Mouse (Mus musculus) heart, postnatal 36 days (tissue): ENCODE results near the gene Sobp. TPM values are rescaled to one million over a fixed set of nuclear protein-coding genes. Genes with fewer than 3 reads are reported as not detected.

Experiments used
- DNase-seq, 2 experiments: peaks; one replicate each; pipeline ENCODE4 v3.0.0; 2021 to 2022
- intact Hi-C: fragments of 180-260 bp; cut with DNase I; formaldehyde crosslinking; loops from one replicate; pipeline ENCODE4 v1.15.1; 2025
- total RNA-seq, 2 experiments: library from RNA; stranded (reverse); gene quantifications; 2 replicates each; pipeline ENCODE4 v1.2.3; 2021

Gene Sobp
- total RNA-seq, 2 experiments from 2014 or later: 13.3 to 13.9 TPM

DNA sequence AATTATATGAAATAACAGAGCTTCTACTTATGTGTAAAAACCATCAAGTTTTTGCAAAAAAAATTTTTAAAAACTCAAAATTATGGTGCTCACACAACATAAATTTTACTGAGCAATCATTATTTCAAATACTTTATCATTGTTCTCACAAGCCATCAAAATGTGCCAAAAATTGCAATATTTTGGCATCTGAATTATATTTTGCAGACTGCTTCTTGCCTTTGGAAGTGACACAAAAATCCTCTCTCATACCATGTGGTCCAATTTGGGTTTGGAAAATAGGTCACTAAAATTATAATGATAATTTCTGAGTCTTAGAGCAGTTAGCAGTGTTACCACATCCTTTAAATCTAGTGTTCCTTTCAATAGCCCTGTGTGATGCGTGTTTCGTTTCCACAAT, 9.9 kb downstream of the Sobp start:
- intact Hi-C loops: no loop called here
- DNase-seq: no peak

DNA sequence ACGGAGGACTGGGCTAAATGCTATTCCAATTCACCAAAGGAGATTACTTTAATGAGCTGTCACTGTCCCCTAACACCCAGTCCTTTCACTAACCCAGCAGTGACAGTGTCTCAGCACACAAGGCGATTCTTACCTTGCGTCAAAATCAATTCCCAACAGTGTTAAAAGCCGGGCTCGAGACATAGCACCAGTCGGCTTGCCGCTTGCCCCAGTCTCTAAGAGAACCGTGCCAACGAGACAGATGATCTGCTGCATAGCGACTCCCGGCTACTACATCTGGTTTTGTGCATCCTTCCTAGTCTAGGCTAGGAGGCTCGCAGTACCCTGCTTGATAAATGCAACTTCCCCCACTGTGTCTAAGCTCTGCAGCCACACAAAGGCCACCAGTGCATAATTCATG, 12.0 kb downstream of the Sobp start:
- DNase-seq: no peak
- intact Hi-C loops: no loop called here

DNA sequence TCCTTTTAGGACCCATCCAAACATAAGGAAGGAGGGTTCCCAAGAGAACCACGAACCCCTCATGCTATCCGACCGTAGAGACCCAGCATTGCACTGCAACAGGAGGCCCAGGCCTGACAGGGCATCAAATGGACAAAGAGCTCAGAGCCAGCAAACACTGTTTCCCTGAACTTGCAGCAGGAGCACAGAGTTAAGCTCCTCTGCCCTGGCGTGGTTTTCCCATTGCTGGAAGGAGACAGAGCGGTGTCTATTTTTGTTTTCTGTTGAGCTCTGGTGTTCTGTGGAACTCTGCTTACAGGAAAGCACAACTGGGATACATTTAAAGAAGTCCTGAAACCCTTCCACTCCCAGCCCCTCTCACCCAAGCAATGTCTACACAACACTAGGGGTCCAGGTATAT, 15.0 kb downstream of the Sobp start:
- intact Hi-C loops: no loop called here
- peak in 1 of 2 experiments; percentile 9 for DNase-seq

DNA sequence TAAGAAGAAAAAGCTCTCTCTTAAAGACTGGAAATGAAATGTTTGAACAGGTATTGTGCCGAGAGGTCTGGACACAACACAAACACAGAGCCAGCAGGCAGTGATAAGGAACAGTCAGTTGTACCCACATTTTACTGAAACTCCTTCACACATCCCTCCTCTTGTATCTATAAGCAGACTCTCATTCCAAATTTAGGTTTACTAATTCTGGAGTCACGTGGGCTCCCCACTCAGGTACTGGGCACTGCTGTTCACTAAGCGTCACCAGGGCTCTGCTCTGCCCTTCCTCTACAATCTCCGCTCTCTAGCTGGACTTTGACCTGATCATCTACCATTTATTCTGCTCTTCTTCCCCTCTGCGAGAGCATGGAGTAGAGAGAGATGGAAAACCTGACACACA, 15.4 kb downstream of the Sobp start:
- intact Hi-C loops: no loop called here
- no peak for DNase-seq

DNA sequence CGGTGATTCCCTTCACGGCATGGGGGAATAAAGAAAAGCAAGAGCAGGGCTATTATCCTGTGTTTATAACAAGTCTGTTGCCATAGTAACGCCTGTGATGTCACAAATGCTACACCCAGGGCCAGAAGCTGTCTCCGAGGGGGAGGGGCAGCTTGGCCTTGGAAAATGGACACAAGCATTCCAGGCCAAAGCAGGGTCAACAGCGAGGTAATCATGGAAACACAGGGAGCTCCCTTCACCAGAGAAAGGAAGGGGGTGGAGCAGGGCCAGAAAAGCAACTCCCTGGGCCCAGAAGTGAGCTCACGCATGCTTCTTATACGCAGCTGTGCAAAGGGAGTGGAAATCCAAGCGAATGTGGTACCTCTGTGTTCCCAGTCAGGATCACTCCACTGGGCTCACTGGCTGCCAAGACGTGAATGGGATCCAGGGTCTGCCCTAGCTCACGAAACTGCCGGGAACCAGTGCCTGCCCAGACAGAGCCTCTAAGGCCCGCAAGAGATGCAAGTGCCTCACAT, 19.2 kb downstream of the Sobp start:
- intact Hi-C loops: no loop called here
- peak; percentile 66 to 74 for DNase-seq

DNA sequence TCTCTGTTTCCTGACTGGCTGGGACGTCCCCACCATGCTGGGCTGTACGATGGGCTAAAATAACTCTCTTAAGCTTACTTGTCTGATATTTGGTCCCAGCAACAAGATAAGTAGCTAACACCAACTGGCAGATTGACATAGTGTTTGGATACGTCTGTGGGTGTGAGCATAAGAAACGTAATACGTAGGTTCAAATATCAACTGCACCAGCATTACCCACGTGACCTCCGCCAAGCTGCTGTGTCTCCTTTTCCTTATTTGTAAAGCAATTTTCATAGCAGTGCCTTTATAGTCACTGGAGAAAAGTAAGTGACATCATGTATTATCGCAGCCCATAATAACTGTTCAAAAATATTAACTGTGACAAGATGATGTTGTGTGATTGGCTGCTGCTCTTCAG, 21.7 kb downstream of the Sobp start:
- no peak for DNase-seq
- intact Hi-C loops: no loop called here

DNA sequence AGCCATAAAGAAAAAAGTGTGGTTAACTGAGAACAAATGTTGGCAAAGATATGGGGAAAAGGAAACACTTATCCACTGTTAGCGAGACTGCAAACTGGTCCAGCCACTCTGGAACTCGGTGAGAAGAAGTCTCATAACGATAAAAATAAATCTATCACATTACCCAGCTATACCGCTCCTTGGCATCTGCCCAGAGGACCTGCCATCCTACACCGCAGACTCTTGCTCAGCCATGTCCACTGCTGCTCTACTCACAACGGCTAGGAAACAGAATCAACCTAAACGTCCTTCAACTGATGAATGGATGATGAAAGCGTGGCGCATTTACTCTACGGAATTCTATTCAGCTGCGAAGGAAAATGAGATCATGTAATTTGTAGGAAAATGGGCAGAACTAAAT, 25.9 kb downstream of the Sobp start:
- intact Hi-C loops: no loop called here
- DNase-seq: no peak

DNA sequence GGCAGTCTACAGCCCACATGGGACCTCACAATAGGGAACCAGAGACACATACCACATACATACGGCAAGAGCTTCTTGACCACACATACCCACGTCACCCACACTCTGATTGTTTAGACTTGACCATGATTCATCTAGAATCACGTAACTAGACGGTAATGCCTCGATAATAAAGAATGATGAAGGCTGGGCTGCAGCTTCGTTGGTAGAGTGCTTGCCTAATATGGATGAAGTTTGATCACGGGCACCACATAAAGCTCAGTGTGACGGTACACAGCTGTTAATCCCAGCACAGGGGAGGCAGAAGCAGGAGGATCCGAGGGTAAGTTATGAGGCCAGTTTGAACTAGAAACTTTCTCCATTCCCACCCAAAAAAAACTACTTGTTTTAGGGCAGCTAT, 31.2 kb downstream of the Sobp start:
- DNase-seq: no peak
- intact Hi-C loops: no loop called here

DNA sequence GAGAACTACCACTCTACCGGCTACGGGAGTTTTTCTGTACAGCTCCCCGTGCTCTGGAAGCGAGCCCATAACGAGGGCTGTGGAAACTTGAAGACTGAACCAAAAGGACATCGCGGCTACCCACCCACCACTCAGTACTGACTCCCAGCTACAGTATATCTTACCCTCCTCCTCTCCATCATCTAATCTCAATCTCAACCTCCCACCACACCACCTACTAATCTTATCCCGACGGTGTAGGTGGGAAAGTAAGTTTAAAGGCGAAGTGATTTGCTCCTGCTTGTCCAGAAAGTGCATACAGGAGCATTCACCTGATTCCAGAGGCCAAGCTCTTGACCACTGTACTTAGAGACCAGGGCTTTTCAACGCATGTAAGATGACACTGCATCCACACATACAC, 40.3 kb downstream of the Sobp start:
- intact Hi-C loops: no loop called here
- DNase-seq: no peak

DNA sequence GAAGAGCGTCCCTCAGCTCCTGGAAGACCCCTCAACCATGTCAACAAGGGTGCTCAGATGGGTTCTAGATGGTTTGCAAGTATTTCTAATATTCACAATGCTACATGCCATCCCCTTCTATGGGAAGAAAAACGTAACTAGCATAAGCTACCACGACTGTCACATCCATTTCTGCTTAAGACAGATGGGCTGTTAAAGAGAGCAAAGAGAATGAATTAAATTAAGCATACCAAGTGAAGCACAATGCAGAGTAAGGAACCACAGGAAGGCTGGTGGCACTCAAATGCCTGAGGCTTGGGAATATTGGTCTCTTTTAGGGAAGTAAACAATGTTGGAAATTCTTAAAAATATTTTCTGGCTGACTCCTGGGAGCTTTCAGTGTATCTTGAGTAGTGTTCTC, 45.6 kb downstream of the Sobp start:
- intact Hi-C loops: no loop called here
- DNase-seq: no peak

DNA sequence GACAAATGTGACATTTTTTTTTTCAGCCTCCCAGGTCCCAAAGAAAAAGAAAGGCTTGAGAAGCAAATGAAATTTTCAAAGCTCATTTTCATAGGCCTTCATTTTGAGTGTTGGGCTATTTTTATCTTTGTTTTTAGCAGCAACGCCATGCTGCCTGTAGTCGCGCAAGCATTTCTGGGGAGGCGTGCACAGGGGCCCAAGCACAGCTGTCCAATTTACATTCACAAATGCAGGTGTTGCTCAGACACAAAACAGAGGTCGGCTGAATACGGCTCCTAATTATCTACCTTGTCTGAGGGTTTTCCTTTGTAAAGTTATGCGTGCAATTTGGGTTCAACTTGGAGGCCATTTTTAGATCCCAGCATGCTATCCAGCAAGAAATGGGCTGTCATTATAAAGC, 49.8 kb downstream of the Sobp start:
- intact Hi-C loops: no loop called here
- no peak for DNase-seq

DNA sequence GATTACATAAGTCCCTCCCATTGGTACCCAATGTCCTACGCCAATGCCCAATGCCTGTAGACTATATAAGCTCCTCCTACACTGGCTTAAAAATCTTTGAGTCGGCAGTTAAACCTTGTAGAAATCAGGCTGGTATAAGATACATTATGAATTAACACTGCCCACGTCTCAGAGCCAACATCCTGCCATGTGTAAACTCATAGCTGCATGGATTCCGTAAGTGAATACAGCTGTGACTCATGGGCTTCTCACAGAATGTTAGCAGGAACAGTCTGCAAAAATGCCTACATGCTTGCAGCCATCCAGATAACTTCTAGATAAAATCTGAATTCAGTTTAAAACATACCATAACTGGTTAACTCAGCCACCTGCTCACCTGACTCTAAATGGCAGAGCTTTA, 50.2 kb downstream of the Sobp start:
- no peak for DNase-seq
- intact Hi-C loops: no loop called here

DNA sequence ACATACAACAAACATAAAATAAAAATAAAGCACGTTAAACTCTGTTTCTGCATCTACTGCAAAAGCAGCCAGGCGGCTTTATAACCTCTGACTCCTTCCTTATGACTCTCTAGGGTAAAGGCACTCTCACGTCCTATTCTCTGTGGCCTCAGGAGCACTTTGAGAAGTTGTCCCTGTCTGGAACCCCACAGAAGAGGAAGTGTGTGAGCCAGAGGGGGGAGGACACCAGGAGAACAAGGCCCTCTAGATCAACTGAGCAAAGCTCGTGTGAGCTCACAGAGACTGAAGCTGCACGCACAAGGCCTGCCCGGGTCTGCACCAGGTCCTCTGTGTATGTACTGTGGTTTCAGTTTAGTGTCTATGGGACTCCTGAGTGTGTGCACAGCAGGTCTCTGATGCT, 50.9 kb downstream of the Sobp start:
- DNase-seq: no peak

DNA sequence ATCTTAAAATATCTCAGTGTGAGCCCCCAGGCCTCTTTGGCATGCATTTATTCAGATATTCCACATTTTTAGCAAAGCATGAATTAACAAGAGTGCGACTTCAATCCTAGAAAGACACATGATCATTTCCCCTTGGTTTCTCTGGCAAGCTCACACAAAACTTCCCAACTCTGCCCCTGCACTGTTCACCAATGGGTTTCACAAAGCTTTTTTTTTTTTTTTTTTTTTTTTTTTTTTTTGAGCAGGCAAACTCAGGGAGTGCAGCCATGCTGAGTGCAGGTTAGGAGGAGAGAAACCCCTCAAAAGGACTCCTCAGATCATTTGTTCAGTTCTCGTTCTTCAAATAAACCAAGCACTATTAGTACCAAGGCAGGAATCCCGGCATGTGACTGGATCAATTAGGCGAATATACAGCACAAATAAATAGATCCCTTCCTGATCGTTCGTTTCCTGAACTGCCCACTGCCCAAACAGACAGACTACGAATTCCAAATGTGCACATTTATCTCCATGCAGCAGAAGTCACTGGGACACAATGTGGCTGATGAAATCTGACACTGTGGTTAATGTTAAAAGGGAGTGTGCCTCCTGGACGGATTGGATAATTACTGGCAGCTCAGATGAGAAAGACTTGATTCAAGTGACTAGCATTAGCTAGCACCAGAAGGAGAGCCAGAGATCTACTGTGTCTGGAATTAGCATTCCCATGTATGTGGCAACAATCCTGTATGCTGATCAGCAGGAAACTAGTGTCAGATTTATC, 53.5 kb downstream of the Sobp start:
- intact Hi-C loops: no loop called here

More for the DNA sequence above, 50.9 kb downstream of the Sobp start:
- intact Hi-C loops: no loop called here

DNA sequence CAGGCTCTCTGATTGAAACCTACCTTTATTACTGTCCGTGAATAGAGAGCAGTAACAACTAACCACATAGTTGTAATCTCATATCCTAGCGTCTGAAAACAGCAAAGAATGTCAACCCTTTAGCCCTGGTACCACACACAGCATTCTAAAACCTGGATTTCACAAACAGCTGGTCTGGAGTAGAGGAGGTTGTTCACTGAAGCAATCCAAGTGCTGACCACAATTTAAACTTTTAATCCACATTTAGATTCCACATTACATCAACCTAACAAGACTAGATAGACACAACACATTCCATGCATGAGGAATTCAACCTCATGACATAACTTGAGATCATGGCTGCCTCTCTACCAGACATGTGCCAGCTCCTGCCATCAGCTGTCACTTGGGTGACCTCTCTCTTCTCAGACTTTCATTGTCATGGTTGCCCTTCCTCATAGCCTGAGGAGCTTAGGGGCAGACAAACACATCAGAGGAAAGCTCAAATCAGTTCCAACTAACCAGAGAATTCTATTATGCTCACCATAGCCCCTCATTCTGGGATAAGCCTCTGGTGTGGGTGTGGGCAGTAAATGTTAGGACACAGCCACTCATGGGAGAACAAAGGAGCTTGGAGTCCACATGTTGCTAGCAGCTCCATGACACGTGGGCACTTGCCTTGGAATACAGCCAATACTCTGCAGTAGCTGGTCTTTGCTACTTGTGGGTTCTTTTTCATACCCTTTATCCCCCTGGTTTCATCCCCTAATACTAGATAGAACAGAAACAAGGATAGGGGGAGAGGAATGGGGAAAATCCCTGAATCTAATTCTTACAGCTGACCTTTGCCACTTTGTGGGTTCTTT, 58.0 kb downstream of the Sobp start:
- intact Hi-C loops: no loop called here
- no peak for DNase-seq

More for the DNA sequence above, 53.5 kb downstream of the Sobp start:
- DNase-seq: no peak

DNA sequence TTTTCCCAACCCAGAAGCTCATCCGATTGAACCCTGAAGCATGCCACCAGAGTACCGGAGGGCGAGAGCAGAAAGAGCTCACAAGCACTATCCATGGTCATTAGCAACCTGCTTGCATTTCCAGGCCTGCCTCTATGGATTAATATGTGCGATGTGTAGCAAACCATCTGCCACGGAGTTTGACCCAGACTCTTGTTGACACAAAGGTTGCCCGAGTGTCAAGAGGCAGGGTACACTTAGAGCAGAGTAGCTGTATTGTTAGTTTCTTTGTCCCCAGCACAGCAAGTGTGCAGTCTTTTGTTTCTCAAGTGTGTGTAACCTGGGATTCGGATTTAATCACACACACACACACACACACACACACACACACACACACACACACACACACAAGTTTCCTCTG, 62.0 kb downstream of the Sobp start:
- no peak for DNase-seq
- intact Hi-C loops: no loop called here

DNA sequence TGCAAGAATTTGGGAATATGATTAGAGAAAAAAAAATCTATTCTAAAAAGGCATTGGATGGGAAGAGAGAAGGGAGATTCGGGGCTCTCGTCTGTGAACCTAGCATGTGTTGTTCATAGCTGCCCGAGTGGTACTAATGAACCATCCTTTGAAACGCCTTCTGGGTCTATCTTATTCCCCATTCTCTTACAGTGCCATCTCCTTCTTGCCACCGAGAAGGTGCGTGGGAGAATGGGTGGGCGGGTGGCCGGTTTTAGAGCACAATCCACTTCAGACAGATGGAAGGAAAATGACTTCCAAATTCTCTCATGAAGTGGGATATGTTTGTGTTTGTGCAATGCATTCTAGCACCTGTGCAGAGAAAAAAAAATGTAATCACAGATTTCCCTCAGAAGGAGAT, 67.7 kb downstream of the Sobp start:
- DNase-seq: no peak
- intact Hi-C loops: no loop called here

DNA sequence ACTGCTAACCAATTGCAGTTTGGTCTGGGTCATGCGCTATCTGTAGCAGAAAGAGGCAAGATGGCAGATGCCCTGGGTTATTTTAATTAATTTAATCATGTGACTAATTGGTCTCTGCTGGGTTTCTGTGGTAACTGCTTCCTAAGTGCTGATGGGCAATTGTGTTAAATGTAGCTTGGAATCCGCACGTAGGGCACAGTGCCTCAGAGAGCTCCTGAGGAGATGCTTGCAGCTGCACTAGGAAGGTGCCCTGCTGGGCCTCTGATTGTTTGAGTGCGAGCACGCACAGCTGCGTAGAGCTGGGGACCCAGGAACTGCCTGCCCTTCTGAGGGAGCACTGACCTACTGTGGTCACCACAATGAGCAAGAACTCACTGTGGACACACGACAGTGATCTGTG, 68.1 kb downstream of the Sobp start:
- intact Hi-C loops: no loop called here
- no peak for DNase-seq

DNA sequence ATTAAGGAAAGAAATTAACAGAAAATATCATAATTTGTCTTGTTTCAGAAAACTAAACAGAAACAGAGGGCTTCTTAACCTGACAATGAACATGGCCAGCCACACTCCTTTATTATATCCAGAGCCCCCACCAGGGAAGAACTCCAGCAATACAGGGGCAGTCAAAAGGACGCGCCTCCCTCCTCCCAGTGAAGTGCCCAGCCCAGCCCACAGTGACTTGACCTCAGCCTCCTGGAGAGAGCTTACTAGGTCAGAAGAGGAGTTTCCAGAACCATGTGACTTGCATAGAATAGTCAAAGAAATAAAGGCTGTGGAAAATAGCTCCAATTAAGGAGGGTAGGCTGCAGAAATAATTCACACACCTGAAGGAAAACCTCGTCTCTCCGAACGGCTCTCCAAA, 73.8 kb downstream of the Sobp start:
- DNase-seq: no peak
- intact Hi-C loops: no loop called here

DNA sequence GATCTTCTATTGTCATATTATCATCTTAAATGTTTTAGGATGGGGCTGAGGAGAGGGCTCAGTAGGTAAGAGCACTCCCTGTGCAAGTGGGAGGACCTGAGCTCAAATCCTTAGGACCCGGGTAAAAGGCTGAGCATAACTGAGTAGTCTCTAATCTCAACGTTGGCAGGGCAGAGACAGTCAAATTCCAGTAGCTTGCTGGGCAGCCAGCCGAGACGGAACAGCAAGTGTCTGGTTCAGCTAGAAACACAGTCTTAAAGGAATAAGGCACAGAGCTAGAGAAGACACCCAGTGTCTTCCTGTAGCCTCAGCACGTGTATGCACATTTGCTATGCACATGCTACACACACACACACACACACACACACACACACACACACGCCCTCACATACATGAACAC, 75.1 kb downstream of the Sobp start:
- no peak for DNase-seq
- intact Hi-C loops: no loop called here

DNA sequence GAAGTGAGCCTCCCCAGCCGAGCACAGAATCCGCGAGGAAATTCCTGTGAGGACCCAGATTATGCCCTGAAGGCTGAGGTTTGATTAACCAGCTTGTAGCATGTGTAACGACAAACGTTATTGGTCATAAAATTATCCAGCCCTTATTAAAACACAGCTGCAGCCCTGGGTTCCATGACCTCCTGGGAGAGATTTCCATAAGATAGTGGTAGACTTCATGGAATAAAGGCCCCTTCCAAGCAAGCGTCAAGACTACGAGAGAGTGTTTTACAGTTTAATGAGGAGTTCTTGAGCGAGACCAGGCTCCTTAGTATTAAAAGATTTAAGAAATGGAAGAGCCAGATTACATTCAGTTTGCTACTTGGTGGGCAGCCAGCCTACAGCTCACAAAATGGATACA, 76.6 kb downstream of the Sobp start:
- DNase-seq: no peak
- intact Hi-C loops: no loop called here

DNA sequence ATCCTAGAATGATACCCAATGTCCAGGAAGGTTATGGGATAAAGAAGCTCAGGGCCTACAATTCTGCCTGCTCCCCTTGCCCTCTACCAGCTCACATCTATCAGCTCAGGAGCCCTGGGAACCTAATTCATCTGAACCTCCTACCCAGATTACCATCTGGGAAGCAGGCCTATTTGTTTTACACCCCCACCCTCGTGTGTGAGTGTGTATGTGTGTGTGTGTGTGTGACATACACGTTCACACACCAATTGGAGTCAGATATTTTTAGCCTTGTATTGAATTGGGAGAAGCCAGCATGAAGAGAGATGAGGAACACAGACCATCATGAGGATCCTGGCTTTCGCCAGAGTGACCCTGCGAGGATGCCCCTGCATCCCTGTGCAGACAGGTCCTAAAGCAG, 77.7 kb downstream of the Sobp start:
- DNase-seq: no peak
- intact Hi-C loops: no loop called here
